ENCODE assay signal across 9 mouse cellular contexts in genomic region chr3:123321612-123322011, GRCm38 (mm10). TPM values are rescaled to one million over a fixed set of nuclear protein-coding genes. Genes with fewer than 3 reads are reported as not detected.
A peak's percentile ranks its signal among the peaks of the same experiment; 100 is the strongest.
DNase-seq lines count a peak whose midpoint lies in the region; ATAC-seq lines count a peak whose summit lies in the region.
"Had no signal": no experiment of that assay in that cellular context is flagged by ENCODE, and none has a peak within 500 bp of the region (broad histone marks: within the 10 kb centered on the region; RNA-seq: fewer than 3 reads in every experiment).

No protein-coding gene starts in this region.

- no peaks in the 10 kb centered on the region for H3K27me3 ChIP-seq in forebrain, embryonic 12.5 days
- H3K27me3 ChIP-seq in hindbrain, embryonic 14.5 days (ENCODE audit: control insufficient read depth, insufficient read depth, low read length): no peaks in the 10 kb centered on the region
- H3K27me3 ChIP-seq in neural tube, embryonic 12.5 days (replicated peaks): no peaks in the 10 kb centered on the region
- no peaks in the 10 kb centered on the region for H3K27me3 ChIP-seq in liver, embryonic 12.5 days (replicated peaks)

- H3K27ac ChIP-seq in forebrain, embryonic 12.5 days: no peak overlapping the region
- no peak overlapping the region for H3K27ac ChIP-seq in hindbrain, embryonic 14.5 days
- H3K27ac ChIP-seq in neural tube, embryonic 12.5 days: no peak overlapping the region
- no peak overlapping the region for H3K27ac ChIP-seq in liver, embryonic 12.5 days

- no peaks in the 10 kb centered on the region for H3K36me3 ChIP-seq in forebrain, embryonic 12.5 days (replicated peaks)
- H3K36me3 ChIP-seq in hindbrain, embryonic 14.5 days (replicated peaks; ENCODE audit: control insufficient read depth, insufficient read depth): no peaks in the 10 kb centered on the region
- H3K36me3 ChIP-seq in neural tube, embryonic 12.5 days: no peaks in the 10 kb centered on the region
- no peaks in the 10 kb centered on the region for H3K36me3 ChIP-seq in liver, embryonic 12.5 days
- H3K36me3 ChIP-seq: G1E had no signal

- H3K9me3 ChIP-seq in forebrain, embryonic 12.5 days: no peaks in the 10 kb centered on the region
- no peaks in the 10 kb centered on the region for H3K9me3 ChIP-seq in hindbrain, embryonic 14.5 days (ENCODE audit: control insufficient read depth, low read length)
- H3K9me3 ChIP-seq in neural tube, embryonic 12.5 days: no peaks in the 10 kb centered on the region
- no peaks in the 10 kb centered on the region for H3K9me3 ChIP-seq in liver, embryonic 12.5 days (replicated peaks)
- H3K9me3 ChIP-seq: G1E had no signal

- WGBS in forebrain, embryonic 12.5 days: 91% methylated on average over 6 of the region's 6 CpGs
- 86% methylated on average over 6 of the region's 6 CpGs for WGBS in hindbrain, embryonic 14.5 days
- 88% methylated on average over 6 of the region's 6 CpGs for WGBS in neural tube, embryonic 12.5 days
- 76% methylated on average over 6 of the region's 6 CpGs for WGBS in liver, embryonic 12.5 days (ENCODE audit: insufficient replicate concordance)

- DNase-seq in gastrocnemius, adult 18-20 months (ENCODE audit: low spot score): peak; percentile 62
- no peak for DNase-seq in gastrocnemius, postnatal 4 days (ENCODE audit: low spot score in 2 of 2)
- peak; percentile 37 for DNase-seq in 416B (ENCODE audit: low read depth)
- no peak for DNase-seq in hindbrain, embryonic 14.5 days (ENCODE audit: low spot score)
- no peak for DNase-seq in kidney, postnatal 36 days

- H3K9ac ChIP-seq in forebrain, embryonic 12.5 days: no peak overlapping the region
- H3K9ac ChIP-seq in hindbrain, embryonic 14.5 days: no peak overlapping the region
- H3K9ac ChIP-seq in neural tube, embryonic 12.5 days: no peak overlapping the region
- H3K9ac ChIP-seq in liver, embryonic 12.5 days: no peak overlapping the region

- no peaks in the 10 kb centered on the region for H3K4me1 ChIP-seq in forebrain, embryonic 12.5 days
- H3K4me1 ChIP-seq in hindbrain, embryonic 14.5 days (replicated peaks; ENCODE audit: control insufficient read depth, insufficient read depth, low read length): no peaks in the 10 kb centered on the region
- no peaks in the 10 kb centered on the region for H3K4me1 ChIP-seq in neural tube, embryonic 12.5 days
- 0 out of 2 replicates have a peak, but pooled peaks cover 5% of the 10 kb centered on the region for H3K4me1 ChIP-seq in liver, embryonic 12.5 days

- no peak overlapping the region for H3K4me2 ChIP-seq in forebrain, embryonic 12.5 days
- no peak overlapping the region for H3K4me2 ChIP-seq in hindbrain, embryonic 14.5 days (replicated peaks)
- H3K4me2 ChIP-seq in neural tube, embryonic 12.5 days (replicated peaks): no peak overlapping the region
- no peak overlapping the region for H3K4me2 ChIP-seq in liver, embryonic 12.5 days

- ATAC-seq in forebrain, embryonic 12.5 days (ENCODE audit: low FRiP score): peak; percentile 57; the same call in 1 of the 2 replicates
- peak; percentile 50; the same call in 1 of the 2 replicates for ATAC-seq in hindbrain, embryonic 14.5 days (ENCODE audit: low FRiP score)
- 0 out of 2 replicates have a peak, but pooled peaks have one; percentile 64 for ATAC-seq in neural tube, embryonic 12.5 days (ENCODE audit: low FRiP score, low read depth)
- ATAC-seq in liver, embryonic 12.5 days: no peak

- H3K4me3 ChIP-seq in forebrain, embryonic 12.5 days (replicated peaks): no peak overlapping the region
- H3K4me3 ChIP-seq in hindbrain, embryonic 14.5 days (replicated peaks; ENCODE audit: low read length): no peak overlapping the region
- H3K4me3 ChIP-seq in neural tube, embryonic 12.5 days: no peak overlapping the region
- H3K4me3 ChIP-seq in liver, embryonic 12.5 days: no peak overlapping the region

RNA-seq across cellular contexts. Expression of gene Sec24d, which starts 54.4 kb away (rescaled TPM):
- 1 to 10 TPM; 4.9 to 9.4 TPM for total RNA-seq in gastrocnemius, adult 18-20 months (2021)
- 10 to 100 TPM; 61.3 to 69.4 TPM for total RNA-seq in gastrocnemius, postnatal 4 days (2021)
- polyA plus RNA-seq in forebrain, embryonic 12.5 days (2016; fragmentation: Nextera tagmentation; extraction: Ambion mirVana): 13.2 and 16.9 TPM in 2 replicates
- 16.1 and 18.7 TPM in 2 replicates for polyA plus RNA-seq in hindbrain, embryonic 14.5 days (2014; fragmentation: Nextera tagmentation; extraction: Ambion mirVana)
- 21.8 and 24.2 TPM in 2 replicates for polyA plus RNA-seq in neural tube, embryonic 12.5 days (2016; fragmentation: Nextera tagmentation; extraction: Ambion mirVana)
- 18.8 and 21.6 TPM in 2 replicates for polyA plus RNA-seq in liver, embryonic 12.5 days (2016; fragmentation: Nextera tagmentation; extraction: Ambion mirVana)
- polyA plus RNA-seq: G1E had no signal

Comparison
In these comparisons a context has a peak if more than half of its experiments do, and no peak if none do; other contexts are left out.
1. DNase-seq: peak in gastrocnemius, adult 18-20 months (single experiment) and 416B (single experiment); none in gastrocnemius, postnatal 4 days (0 of 2), hindbrain, embryonic 14.5 days (single experiment) and kidney, postnatal 36 days (0 of 2).